Mouse (Mus musculus): ENCODE measurements around the gene Arpc1a. TPM values are rescaled to one million over a fixed set of nuclear protein-coding genes. Genes with fewer than 3 reads are reported as not detected.

Gene Arpc1a
- polyA plus RNA-seq, 1 experiment, result 58.2 TPM

DNA sequence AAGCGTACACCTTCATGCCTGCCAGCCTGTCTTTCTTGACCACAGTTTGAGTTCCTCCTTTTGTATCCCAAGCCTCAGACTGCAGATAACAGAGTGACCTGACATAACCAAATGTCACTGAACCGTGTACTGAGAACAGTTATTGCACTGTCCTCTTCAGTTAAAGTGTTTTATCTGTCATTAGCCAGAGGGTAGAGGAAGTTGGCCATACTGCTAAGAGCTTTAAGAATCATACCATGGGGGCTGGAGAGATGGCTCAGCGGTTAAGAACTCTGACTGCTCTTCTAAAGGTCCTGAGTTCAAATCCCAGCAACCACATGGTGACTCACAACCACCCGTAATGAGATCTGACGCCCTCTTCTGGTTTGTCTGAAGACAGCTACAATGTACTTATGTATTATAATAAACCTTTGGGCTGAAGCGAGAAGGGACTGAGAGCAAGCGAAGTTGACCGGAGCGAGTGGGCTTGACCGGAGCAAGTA lies 14.8 kb downstream of the Arpc1a start:
- peak; percentile 62 for TF ChIP-seq GATA1 (IDR thresholded peaks at IDR 0.05; ENCODE audit: low read length)

DNA sequence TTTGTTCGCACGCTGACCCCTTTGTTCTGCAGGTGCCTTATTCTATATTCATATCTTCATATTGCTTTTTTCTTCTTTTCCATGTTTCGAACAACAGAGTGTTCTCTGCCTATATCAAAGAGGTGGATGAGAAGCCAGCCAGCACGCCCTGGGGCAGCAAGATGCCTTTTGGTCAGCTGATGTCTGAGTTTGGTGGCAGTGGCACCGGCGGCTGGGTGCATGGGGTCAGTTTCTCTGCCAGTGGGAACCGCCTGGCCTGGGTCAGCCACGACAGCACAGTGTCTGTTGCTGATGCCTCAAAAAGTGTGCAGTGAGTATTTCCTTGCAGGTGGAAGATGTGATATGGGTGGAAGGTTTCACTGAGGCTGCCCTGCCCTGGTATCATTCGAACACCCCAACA lies 17.3 kb downstream of the Arpc1a start:
- TF ChIP-seq GATA1 (IDR thresholded peaks at IDR 0.05; ENCODE audit: low read length), result no peak

DNA sequence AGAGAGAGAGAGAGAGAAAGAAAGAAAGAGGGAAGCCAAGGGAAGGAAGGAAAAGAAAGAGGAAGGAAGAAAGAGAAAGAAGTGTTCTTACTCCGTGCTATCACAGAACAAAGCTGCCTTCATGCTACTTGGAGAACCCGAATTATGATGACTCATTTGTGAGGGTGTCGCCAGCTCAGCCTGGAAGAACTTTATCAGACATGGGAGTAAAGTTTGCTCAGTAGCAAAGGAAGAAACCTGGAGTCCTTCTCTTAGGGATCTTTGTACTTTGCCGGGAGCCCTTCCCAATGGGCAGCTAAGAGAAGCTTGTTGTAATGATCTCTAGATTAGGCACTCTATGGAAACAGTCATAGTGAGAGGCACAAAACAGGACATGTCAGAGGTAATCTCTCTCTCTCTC lies 19.1 kb downstream of the Arpc1a start:
- no peak for TF ChIP-seq GATA1 (IDR thresholded peaks at IDR 0.05; ENCODE audit: low read length)

DNA sequence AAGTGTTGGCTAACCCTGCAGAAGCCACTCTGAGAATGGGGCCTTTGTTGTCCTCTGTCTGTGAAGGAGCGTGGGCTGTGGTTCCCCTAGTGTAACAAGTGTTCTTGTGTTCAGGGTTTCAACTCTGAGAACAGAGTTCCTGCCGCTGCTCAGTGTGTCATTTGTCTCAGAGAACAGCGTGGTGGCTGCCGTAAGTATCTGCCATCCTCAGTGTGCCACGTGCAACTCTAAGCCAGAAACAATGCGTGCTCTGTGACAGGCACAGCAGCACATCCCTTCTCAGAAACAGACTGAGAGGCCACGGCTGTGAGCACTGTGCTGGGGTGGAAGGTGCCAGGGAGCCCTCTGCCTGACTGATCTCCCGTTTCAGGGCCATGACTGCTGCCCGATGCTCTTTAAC lies 20.7 kb downstream of the Arpc1a start:
- TF ChIP-seq GATA1 (IDR thresholded peaks at IDR 0.05; ENCODE audit: low read length), result no peak

DNA sequence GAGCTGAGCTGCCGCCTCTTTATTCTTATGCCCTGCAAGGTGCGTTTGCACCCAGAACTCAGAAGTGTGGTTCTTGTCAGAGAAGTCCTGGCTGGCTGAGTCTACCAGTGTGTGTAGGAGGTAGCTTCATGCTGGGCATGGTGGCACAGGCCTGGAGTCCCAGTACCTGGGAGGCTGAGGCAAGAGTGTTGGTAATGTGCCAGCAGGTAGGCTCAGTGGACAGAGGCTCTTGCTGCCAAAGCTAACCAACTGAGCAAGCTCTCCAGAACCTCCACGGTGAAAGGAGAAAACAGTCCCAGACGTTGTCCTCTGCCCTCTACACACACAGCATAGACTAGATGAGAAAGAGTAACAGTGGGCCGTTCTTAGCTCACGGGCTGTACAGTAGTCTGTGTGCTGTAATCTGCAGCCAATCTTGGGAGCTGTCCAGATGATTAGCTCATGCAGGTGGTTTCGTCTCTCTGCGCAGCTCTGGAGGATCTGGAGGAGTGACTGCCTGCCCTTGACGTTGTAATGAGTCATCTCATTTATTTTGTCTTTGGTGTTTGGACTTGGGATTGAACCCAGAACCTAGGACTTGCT lies 22.2 kb downstream of the Arpc1a start:
- no peak for TF ChIP-seq GATA1 (IDR thresholded peaks at IDR 0.05; ENCODE audit: low read length)

DNA sequence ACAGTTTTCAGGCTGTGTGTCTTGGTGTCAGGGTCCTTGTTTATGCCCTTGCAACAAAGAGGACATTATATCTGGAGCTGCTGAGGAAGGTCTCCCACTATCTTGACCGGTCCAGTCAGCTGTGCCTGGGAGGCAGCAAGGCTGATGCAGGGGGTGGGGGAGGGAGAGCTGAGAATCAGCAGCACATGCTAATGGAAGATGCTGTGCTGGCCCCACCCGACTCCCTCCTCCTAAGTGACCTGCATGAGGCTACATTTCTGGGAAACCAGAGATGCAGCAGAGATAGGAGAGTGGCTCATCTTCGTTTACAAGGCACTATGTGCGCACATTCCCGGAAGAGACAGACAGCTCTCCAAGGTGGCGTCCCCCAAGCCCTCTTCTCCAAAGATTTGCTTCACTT lies 26.8 kb downstream of the Arpc1a start:
- no peak for TF ChIP-seq GATA1 (IDR thresholded peaks at IDR 0.05; ENCODE audit: low read length)

DNA sequence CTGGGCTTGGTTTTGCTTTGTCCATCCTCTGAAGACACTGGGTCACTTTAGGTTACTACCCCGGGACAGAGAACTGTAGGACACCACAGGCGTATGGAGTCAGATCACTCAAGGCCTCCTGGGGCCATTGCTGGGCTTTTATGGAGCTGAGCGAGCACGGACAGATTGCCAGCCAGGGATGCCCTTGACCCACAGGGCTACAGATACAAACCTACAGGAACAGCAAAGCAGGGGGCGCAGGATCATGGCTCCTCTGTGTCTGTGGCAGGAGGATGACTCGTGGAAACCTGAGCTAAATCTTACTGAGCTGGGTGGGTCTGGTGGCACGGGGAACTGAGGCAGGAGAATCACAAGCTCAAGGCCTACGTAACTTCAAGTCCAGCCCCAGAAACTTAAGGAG lies 28.9 kb downstream of the Arpc1a start:
- TF ChIP-seq GATA1 (IDR thresholded peaks at IDR 0.05; ENCODE audit: low read length), result no peak

DNA sequence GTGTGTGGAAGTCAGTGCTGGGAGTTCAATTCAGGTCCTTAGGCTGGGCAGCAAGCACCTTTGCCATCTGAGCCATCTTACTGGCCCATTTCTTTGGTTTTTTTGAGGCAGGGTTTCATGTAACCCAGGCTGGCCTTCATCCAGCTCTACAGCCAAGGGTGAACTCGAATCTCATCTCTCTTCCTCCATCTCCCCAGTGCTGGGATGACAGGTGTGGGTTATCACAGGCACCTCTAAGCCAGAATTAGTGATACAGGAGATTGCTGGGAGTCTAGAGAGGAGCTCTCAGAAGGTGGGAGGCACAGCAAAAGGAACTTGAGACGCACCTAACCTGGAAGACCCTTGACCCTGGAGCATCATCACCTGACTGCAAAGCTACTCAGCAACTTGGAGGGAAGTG lies 29.8 kb downstream of the Arpc1a start:
- TF ChIP-seq GATA1 (IDR thresholded peaks at IDR 0.05; ENCODE audit: low read length), result no peak

DNA sequence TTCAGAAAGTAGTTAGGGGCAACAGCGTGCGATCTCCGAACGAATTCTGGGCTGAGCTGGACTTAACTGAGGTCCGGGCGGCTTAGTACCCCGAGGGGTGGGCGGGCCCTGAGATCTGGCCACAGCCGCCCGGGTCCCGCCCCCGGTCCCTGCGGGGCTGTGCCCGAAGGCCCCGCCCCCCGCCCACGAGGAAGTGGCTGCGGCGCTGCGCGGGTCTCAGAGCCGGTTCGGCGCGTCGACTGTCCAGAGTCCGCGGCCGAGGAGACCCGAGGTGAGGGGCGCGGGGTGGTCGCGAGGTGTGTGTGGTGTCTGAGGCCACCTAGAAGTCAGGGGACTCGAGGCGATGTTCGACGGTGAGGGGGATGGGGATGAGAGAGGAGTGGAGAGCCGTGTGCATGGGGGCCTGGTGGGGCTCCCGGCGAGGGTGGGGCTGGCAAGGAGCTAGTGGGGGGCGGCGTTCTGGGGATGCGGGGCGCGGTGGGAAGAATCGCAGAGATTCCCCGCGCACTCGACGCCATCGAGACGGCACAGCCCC lies 30.5 kb downstream of the Arpc1a start, which contains the start of gene Arpc1b:
Arpc1b (plus strand) TSS at position 145 of the 535 bp plus-strand sequence.
- no peak for TF ChIP-seq GATA1 (IDR thresholded peaks at IDR 0.05; ENCODE audit: low read length)

DNA sequence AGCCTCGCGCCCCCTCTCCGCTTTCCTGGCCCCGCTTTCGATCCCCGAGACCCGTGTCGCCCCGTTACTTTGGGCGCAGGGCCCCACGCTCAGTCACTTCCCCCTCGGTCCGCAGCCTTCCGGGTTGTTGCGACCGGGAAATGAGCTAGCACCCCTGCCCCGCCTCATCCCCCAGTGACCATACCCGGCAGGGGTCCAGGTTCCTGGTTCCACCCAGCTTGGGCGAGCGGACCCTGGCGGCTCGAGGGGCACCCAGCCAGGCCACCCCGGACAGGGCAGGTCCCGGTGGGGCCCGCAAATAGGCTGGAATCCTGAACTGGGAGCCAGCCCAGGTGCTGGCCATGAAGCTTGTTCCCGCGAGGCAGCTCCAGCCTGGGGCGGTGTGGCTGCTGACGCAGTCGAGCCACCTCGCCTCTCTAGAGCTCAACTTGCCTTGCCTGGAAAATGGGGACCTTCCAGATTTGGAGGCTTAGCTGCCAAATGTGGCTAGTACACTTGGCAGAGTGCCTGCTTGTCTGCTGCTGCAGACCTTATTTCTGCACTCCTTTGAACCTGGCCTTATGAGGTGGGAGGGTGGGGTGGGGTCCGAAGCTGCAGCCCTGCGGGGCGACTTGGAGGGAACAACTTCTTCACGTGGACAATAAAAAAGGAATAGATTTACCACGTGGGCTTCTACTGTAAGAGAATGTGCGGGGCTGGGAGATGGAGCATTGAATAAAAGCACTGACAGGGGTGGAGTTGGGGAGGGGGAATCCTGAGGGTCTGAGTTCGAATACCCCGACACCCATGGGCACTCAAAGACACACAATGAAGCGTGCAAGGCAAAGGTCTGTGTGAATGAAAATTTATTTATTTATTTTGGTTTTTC lies 31.2 kb downstream of the Arpc1a start:
- no peak for TF ChIP-seq GATA1 (IDR thresholded peaks at IDR 0.05; ENCODE audit: low read length)

DNA sequence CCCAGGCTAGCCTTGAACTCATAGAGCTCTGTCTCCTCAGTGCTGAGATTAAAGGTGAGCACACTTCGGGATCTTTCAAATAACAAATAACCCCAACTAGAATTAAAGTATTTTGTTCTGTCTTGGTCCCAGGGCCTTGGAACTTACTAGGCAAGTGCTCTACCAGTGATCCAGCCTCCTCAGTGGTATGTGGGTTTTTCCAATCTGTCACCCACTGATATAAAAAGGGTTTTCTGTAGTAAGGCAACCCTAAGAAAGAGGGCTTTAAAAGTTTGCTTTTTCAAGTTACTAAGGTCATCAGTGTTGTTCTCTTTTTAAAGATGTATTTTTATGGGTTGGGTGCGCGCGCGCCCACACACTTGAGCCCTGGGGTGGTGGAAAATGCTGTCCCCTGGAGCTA lies 32.1 kb downstream of the Arpc1a start:
- no peak for TF ChIP-seq GATA1 (IDR thresholded peaks at IDR 0.05; ENCODE audit: low read length)

DNA sequence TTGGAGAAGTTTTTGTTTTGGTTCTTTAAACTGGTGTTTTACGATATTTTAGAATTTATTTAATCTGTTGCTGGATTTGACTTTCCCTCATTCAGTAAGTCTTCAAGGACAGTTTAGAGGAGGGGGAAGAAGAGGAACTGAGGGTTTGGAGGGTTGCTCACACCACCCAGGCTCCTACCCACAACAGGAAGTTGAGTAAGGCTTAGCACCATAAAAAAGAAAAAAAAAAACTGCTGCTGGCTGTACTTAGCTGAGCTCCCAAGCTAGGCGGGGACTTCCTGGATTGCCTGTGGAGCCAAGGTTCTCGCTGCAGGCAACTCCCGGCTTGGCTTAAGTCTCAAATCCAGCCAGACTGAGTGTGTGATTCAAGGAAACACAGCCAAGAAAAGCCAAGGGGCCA lies 32.7 kb downstream of the Arpc1a start:
- TF ChIP-seq GATA1 (IDR thresholded peaks at IDR 0.05; ENCODE audit: low read length), result no peak

DNA sequence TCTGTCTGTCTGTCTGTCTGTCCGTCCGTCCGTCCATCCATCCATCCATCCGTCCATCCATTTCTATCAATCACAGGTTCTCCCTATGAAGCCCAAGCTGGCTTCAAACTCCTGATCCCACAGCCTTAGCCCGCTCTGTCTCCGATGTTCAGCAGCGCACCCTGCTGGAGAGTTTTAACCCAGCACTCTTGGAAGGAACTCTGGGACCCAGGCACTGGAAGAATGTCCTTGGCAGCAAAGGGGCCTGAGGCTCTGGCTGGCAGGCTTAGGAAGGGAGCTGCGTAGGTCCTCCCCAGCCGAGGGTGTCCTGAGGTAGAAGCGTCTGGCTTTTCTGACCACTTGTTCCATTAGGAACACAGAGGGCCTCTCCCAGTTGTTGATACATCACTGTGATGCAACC lies 33.3 kb downstream of the Arpc1a start:
- TF ChIP-seq GATA1 (IDR thresholded peaks at IDR 0.05; ENCODE audit: low read length), result no peak

DNA sequence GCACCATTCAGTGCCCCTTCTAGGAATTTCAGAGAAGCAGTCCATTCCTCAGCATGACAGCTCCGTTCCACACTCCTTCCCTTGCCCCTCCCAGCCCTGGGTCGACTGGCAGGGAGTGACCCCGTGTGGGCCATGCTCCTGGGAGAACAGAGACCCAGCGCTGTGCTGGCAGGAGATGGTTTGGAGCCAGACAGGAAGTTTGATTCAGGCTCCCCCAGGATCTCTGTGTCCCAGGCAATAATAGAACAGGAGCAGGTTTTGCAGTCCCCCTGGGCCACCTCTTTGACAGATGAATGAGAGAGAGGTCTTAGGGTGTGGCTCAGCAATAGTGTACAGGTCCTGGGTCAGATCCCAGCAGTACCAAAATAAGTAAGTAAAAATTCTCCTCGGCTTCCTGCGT lies 34.4 kb downstream of the Arpc1a start:
- TF ChIP-seq GATA1 (IDR thresholded peaks at IDR 0.05; ENCODE audit: low read length), result no peak

DNA sequence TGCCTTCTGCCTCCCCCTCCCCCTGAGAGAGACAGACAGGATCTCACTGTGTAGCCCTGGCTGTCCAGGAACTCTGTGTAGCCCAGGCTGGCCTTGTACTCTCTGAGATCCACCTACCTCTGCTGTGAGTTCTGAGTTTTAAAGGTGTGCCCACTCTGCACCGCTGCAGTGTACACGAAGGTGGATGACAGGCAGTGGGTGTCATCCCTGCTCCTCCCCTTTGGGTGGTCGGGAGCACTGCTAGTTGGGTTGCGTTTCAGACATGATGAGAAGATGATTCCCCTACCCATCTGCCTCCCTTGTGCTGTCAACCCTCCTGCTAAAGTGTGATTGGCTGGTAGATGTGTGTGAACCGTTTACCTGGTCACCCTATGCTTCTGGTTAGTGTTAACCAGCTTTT lies 34.8 kb downstream of the Arpc1a start:
- no peak for TF ChIP-seq GATA1 (IDR thresholded peaks at IDR 0.05; ENCODE audit: low read length)

DNA sequence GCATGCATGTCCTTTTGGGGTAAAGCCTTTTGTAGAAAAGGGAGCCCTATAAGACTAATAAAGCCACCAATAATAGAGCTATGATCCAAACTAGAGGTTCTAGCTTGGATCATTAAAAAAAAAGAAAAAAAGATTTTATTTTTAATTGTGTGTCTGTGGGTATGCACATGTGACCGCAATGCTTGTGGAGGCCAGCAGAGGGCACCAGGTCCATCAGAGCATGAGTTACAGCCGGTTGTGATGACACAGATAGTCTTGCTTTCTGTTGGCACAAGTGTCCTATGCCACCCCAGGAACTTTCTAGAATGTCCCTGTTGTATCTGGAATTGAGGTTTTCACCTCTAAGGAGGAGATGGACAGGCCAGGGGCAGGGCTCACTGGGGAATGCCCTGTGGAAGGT lies 35.8 kb downstream of the Arpc1a start:
- TF ChIP-seq GATA1 (IDR thresholded peaks at IDR 0.05; ENCODE audit: low read length), result no peak

DNA sequence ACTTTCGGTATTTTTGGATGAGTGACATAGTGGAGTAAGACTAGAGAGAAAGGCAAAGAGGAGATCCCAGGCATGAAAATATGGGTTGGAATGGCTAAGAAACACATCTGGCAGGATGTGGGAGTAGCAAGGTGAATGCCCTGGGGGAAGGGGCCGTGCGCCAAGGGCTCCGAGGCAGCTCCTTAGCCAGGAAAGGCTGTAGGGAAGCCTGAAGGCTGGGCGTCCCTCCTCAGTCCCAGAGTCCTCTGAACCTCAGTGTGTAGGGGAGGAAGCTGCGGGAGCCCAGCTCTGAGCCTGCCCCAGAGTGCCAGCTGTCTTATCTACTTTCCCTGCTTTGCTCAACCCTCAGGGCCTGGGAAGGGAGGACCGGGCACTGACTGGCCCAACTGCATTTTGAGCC lies 37.3 kb downstream of the Arpc1a start:
- no peak for TF ChIP-seq GATA1 (IDR thresholded peaks at IDR 0.05; ENCODE audit: low read length)

Measured in G1E-ER4 (cell line).